Mouse (Mus musculus): Measurements from ENCODE around the gene Cog4. TPM values are rescaled to one million over a fixed set of nuclear protein-coding genes. Genes with fewer than 3 reads are reported as not detected.

The Cog4 gene
- total and polyA plus RNA-seq, 2 experiments from 2014 or later: 50.9 to 51.0 TPM

- Histone ChIP-seq H3K9ac (replicated peaks; ENCODE audit: low read length, poor library complexity, severe bottlenecking) (no peak overlapping the region), H3K27ac (ENCODE audit: low read depth, low read length) (no peak overlapping the region), H3K36me3 (ENCODE audit: insufficient read depth, low read length) (no peaks in the 10 kb centered on the region), H3K9me3 (ENCODE audit: low read length) (no peaks in the 10 kb centered on the region), H3K27me3 (ENCODE audit: insufficient read depth, low read length) (no peaks in the 10 kb centered on the region), H3K4me1 (ENCODE audit: insufficient read depth, low read length) (no peaks in the 10 kb centered on the region), H3K4me3 (ENCODE audit: low read depth, low read length) (no peak overlapping the region), H3K4me2 (ENCODE audit: low read depth, low read length, poor library complexity, severe bottlenecking) (no peak overlapping the region)
- no peak for ATAC-seq (ENCODE audit: low FRiP score)
- 86% methylated on average over 15 of the region's 15 CpGs for WGBS
- no peak for TF ChIP-seq CTCF (IDR thresholded peaks at IDR 0.05)
- no peak for DNase-seq (ENCODE audit: low spot score)
Measured at GRCm38 (mm10) chr8:110911576-110912570, 65.5 kb downstream of the Cog4 start.

- WGBS: 53% methylated on average over 2 of the region's 2 CpGs
- DNase-seq (ENCODE audit: low spot score): peak; percentile 52
- ATAC-seq (ENCODE audit: low FRiP score): no peak
- no peaks in the 10 kb centered on the region for H3K9me3 ChIP-seq (ENCODE audit: low read length)
- TF ChIP-seq CTCF (IDR thresholded peaks at IDR 0.05): no peak
- H3K36me3 ChIP-seq (ENCODE audit: insufficient read depth, low read length): no peaks in the 10 kb centered on the region
- H3K4me1 ChIP-seq (ENCODE audit: insufficient read depth, low read length): peaks cover 13% of the 10 kb centered on the region
- no peak overlapping the region for H3K4me3 ChIP-seq (ENCODE audit: low read depth, low read length)
- H3K27ac ChIP-seq (ENCODE audit: low read depth, low read length): no peak overlapping the region
- no peak overlapping the region for H3K4me2 ChIP-seq (ENCODE audit: low read depth, low read length, poor library complexity, severe bottlenecking)
- no peaks in the 10 kb centered on the region for H3K27me3 ChIP-seq (ENCODE audit: insufficient read depth, low read length)
- no peak overlapping the region for H3K9ac ChIP-seq (replicated peaks; ENCODE audit: low read length, poor library complexity, severe bottlenecking)
Measured at GRCm38 (mm10) chr8:110917415-110917814, 71.0 kb downstream of the Cog4 start.

- no peaks in the 10 kb centered on the region for H3K36me3 ChIP-seq (ENCODE audit: insufficient read depth, low read length)
- no peaks in the 10 kb centered on the region for H3K9me3 ChIP-seq (ENCODE audit: low read length)
- peaks cover 13% of the 10 kb centered on the region for H3K4me1 ChIP-seq (ENCODE audit: insufficient read depth, low read length)
- ATAC-seq (ENCODE audit: low FRiP score): no peak
- no peak for TF ChIP-seq CTCF (IDR thresholded peaks at IDR 0.05)
- H3K9ac ChIP-seq (replicated peaks; ENCODE audit: low read length, poor library complexity, severe bottlenecking): no peak overlapping the region
- no peak for DNase-seq (ENCODE audit: low spot score)
- no peak overlapping the region for H3K27ac ChIP-seq (ENCODE audit: low read depth, low read length)
- no peak overlapping the region for H3K4me2 ChIP-seq (ENCODE audit: low read depth, low read length, poor library complexity, severe bottlenecking)
- H3K4me3 ChIP-seq (ENCODE audit: low read depth, low read length): no peak overlapping the region
- no peaks in the 10 kb centered on the region for H3K27me3 ChIP-seq (ENCODE audit: insufficient read depth, low read length)
- 84% methylated on average over 11 of the region's 11 CpGs for WGBS
Measured at GRCm38 (mm10) chr8:110918027-110918426, 71.6 kb downstream of the Cog4 start.

DNA sequence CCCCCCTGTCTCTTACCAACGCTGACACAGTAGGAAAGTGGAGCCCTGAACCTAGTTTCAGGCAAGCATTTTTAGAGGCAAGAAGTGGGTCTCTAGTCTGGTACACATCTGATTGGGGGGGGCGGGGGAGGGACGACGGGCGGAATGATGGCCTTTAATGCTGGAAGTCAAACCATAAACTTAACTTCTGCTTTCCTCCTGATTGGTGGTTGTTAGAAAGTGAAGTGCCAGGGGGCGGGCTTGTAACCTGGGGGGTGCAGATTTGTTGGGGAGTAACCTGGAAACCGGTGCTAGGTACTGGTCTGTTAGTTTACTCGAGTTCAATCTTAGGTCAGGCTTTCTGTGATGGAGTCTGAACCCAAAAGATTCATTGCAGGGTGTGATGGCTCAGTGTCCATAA is 72.1 kb downstream of the Cog4 start:
- H3K4me3 ChIP-seq (ENCODE audit: low read depth, low read length): no peak overlapping the region
- no peak for ATAC-seq (ENCODE audit: low FRiP score)

DNA sequence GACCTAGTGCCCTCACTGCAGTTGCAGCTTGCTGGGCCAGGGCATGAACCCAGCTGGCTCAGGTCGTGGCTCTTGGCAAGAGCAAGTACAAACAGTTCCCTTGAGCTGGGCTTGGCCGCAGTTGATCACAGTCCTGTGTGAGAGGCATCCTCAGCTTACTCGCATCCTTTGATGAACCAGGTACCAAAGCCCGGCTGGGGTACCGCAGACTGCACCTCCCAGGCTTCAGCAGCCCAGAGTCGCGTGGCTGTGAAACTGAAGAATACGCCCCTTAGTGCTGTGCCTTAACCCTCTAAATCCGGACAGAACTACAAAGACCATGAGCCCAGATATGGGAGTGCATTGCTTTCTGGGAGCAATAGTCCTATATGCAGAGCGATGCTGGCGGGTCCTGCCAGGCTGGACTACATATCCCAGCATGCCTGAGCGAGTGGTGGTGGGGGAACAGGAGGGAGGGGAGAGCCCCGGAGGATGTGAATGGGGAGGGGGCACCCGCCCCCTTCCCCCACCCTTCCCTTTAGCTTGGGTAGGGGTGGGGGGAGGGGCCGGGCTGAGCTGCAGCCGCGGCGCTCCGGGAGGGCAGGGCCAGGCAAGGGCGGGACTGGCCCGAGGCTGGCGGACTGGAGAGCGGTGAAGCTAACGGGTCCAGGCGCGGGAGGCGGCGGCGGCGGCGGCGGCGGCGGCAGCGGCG is 73.1 kb downstream of the Cog4 start, which contains the start of gene St3gal2:
Gene St3gal2, plus strand, starts transcription at position 582 of the 691 bp plus-strand sequence.
- H3K9ac ChIP-seq (replicated peaks; ENCODE audit: low read length, poor library complexity, severe bottlenecking): peak within 1 kb of the TSS; percentile 85
- peak within 1 kb of the TSS; percentile 74 for H3K27ac ChIP-seq (ENCODE audit: low read depth, low read length)
- H3K4me1 ChIP-seq (ENCODE audit: insufficient read depth, low read length): peaks cover 13% of the 10 kb centered on the region
- no peaks in the 10 kb centered on the region for H3K36me3 ChIP-seq (ENCODE audit: insufficient read depth, low read length)
- H3K4me2 ChIP-seq (ENCODE audit: low read depth, low read length, poor library complexity, severe bottlenecking): peak within 1 kb of the TSS; percentile 85
- 1% methylated on average over 19 of the region's 36 CpGs for WGBS
- ATAC-seq (ENCODE audit: low FRiP score) (peak; percentile 99), DNase-seq (ENCODE audit: low spot score) (peak; percentile 98)
- no peak for TF ChIP-seq CTCF (IDR thresholded peaks at IDR 0.05)
- peak within 1 kb of the TSS; percentile 77 for H3K4me3 ChIP-seq (ENCODE audit: low read depth, low read length)
- H3K27me3 ChIP-seq (ENCODE audit: insufficient read depth, low read length): no peaks in the 10 kb centered on the region
- H3K9me3 ChIP-seq (ENCODE audit: low read length): no peaks in the 10 kb centered on the region

More for the DNA sequence above, 72.1 kb downstream of the Cog4 start:
- no peak overlapping the region for H3K27ac ChIP-seq (ENCODE audit: low read depth, low read length)
- peaks cover 13% of the 10 kb centered on the region for H3K4me1 ChIP-seq (ENCODE audit: insufficient read depth, low read length)
- no peaks in the 10 kb centered on the region for H3K27me3 ChIP-seq (ENCODE audit: insufficient read depth, low read length)
- TF ChIP-seq CTCF (IDR thresholded peaks at IDR 0.05): no peak
- no peak overlapping the region for H3K9ac ChIP-seq (replicated peaks; ENCODE audit: low read length, poor library complexity, severe bottlenecking)
- no peaks in the 10 kb centered on the region for H3K36me3 ChIP-seq (ENCODE audit: insufficient read depth, low read length)
- H3K4me2 ChIP-seq (ENCODE audit: low read depth, low read length, poor library complexity, severe bottlenecking): no peak overlapping the region
- H3K9me3 ChIP-seq (ENCODE audit: low read length): no peaks in the 10 kb centered on the region
- 73% methylated on average over 8 of the region's 8 CpGs for WGBS
- no peak for DNase-seq (ENCODE audit: low spot score)
